Mouse (Mus musculus) stomach, postnatal 0 days (tissue): ENCODE measurements around the gene Lamtor2.

ENCODE experiments used
- CTCF ChIP-seq: IDR thresholded peaks from 2 replicates; pipeline ENCODE4 v1.5.1; 2016; ENCODE audit warnings: antibody characterized with exemption, low read depth, mild to moderate bottlenecking, moderate library complexity
- EP300 ChIP-seq: optimal IDR thresholded peaks from 2 replicates; pipeline ENCODE3; 2016; ENCODE audit warnings: antibody characterized with exemption

- TF ChIP-seq EP300, result no peak
- TF ChIP-seq CTCF, result no peak
Observed at GRCm38 (mm10) chr3:88533706-88534105, 19.2 kb downstream of the Lamtor2 start.
